In the genomic region with DNA sequence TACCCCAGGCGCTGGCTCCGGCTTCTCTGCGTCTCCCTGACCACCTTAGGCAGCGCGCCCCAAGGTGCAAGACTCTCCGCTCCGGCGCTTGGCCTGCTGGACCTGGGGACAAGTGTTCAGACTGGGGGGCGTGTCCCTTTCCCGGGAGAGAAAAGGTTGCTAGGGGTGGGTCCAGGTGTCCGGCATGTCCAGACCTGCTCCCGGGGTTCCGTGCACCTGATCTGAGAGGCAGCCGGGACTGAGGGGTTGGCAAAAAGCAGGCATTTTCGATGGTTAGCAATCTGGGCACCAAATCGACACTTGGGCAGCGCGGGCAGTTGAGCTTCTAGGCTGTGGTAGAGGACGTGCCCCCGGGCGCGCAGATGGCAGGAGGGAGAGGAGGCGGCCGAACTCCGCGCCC, we compare ENCODE assay signal across 8 mouse cellular contexts. TPM values are rescaled to one million over a fixed set of nuclear protein-coding genes. Genes with fewer than 3 reads are reported as not detected.
DNase-seq lines count a peak whose midpoint lies in the region; ATAC-seq and TF ChIP-seq lines count a peak whose summit lies in the region.

No protein-coding gene starts in this region.

- no peaks in the 10 kb centered on the region for H3K9me3 ChIP-seq in lung, embryonic 16.5 days (ENCODE audit: control insufficient read depth, low read length)
- H3K9me3 ChIP-seq in embryonic facial prominence, embryonic 12.5 days: no peaks in the 10 kb centered on the region
- no peaks in the 10 kb centered on the region for H3K9me3 ChIP-seq in kidney, embryonic 15.5 days (replicated peaks)

- 5% methylated on average over 24 of the region's 26 CpGs for WGBS in lung, embryonic 16.5 days
- 4% methylated on average over 26 of the region's 26 CpGs for WGBS in embryonic facial prominence, embryonic 12.5 days
- WGBS in kidney, embryonic 15.5 days: 2% methylated on average over 26 of the region's 26 CpGs
- 3% methylated on average over 26 of the region's 26 CpGs for WGBS in olfactory bulb, adult 2 months

- no peak for ATAC-seq in lung, embryonic 16.5 days (ENCODE audit: low read depth)
- ATAC-seq in embryonic facial prominence, embryonic 12.5 days (ENCODE audit: insufficient number of reproducible peaks, insufficient read depth, low FRiP score, low TSS enrichment): no peak
- no peak; the same call in 1 of the 2 replicates for ATAC-seq in kidney, embryonic 15.5 days (replicated peaks; ENCODE audit: low FRiP score)

- intact Hi-C loops in left cerebral cortex, postnatal 36 days (cut with DNase I): loop anchor here (5.0 kb wide), 2 partner anchors 36 to 106 kb away; no protein-coding TSS in a partner anchor

- TF ChIP-seq POLR2A in olfactory bulb, adult 2 months (IDR thresholded peaks at IDR 0.05; ENCODE audit: insufficient read depth, low read depth, low read length): no peak

- DNase-seq in lung, postnatal 25 days (ENCODE audit: low spot score): no peak
- DNase-seq in Muller cell, postnatal 12 days (ENCODE audit: inconsistent ontology term): no peak
- DNase-seq in left cerebral cortex, postnatal 36 days (ENCODE audit: low spot score in 2 of 2): no peak
- no peak for DNase-seq in heart, adult 8-10 months (ENCODE audit: low spot score)

- no peak overlapping the region for H3K27ac ChIP-seq in lung, embryonic 16.5 days (ENCODE audit: low read length)
- H3K27ac ChIP-seq in embryonic facial prominence, embryonic 12.5 days: no peak overlapping the region
- no peak overlapping the region for H3K27ac ChIP-seq in kidney, embryonic 15.5 days
- H3K27ac ChIP-seq in olfactory bulb, adult 2 months (ENCODE audit: insufficient read depth, low read depth, low read length): peak overlapping the region; percentile 88

- H3K4me2 ChIP-seq in lung, embryonic 16.5 days (ENCODE audit: low read depth, low read length): peak overlapping the region; percentile 55
- H3K4me2 ChIP-seq in embryonic facial prominence, embryonic 12.5 days (replicated peaks): peak overlapping the region; percentile 73
- peak overlapping the region; percentile 80 for H3K4me2 ChIP-seq in kidney, embryonic 15.5 days

- no peaks in the 10 kb centered on the region for H3K36me3 ChIP-seq in lung, embryonic 16.5 days (ENCODE audit: control insufficient read depth, insufficient read depth, low read length)
- H3K36me3 ChIP-seq in embryonic facial prominence, embryonic 12.5 days: no peaks in the 10 kb centered on the region
- H3K36me3 ChIP-seq in kidney, embryonic 15.5 days: no peaks in the 10 kb centered on the region

- H3K4me3 ChIP-seq in lung, embryonic 16.5 days (ENCODE audit: low read length): peak overlapping the region; percentile 39
- peak overlapping the region; percentile 36 for H3K4me3 ChIP-seq in embryonic facial prominence, embryonic 12.5 days
- H3K4me3 ChIP-seq in kidney, embryonic 15.5 days (replicated peaks): peak overlapping the region; percentile 44
- peak overlapping the region; percentile 92 for H3K4me3 ChIP-seq in olfactory bulb, adult 2 months (ENCODE audit: insufficient read depth, low read depth, low read length)

- TF ChIP-seq CTCF in olfactory bulb, adult 2 months (IDR thresholded peaks at IDR 0.05; ENCODE audit: insufficient read depth, low read depth, low read length): no peak

- peaks cover 5% of the 10 kb centered on the region for H3K4me1 ChIP-seq in lung, embryonic 16.5 days (replicated peaks; ENCODE audit: control insufficient read depth, insufficient read depth, low read length)
- H3K4me1 ChIP-seq in embryonic facial prominence, embryonic 12.5 days: peaks cover 10% of the 10 kb centered on the region
- peaks cover 18% of the 10 kb centered on the region for H3K4me1 ChIP-seq in kidney, embryonic 15.5 days
- H3K4me1 ChIP-seq in olfactory bulb, adult 2 months (ENCODE audit: control insufficient read depth, insufficient read depth, low read length): peaks cover 24% of the 10 kb centered on the region

- no peak overlapping the region for H3K9ac ChIP-seq in lung, embryonic 16.5 days (ENCODE audit: low read length)
- peak overlapping the region; percentile 2; the same call in 1 of the 2 replicates for H3K9ac ChIP-seq in embryonic facial prominence, embryonic 12.5 days
- 0 out of 2 replicates have a peak overlapping the region, but pooled peaks have one; percentile 8 for H3K9ac ChIP-seq in kidney, embryonic 15.5 days

- H3K27me3 ChIP-seq in lung, embryonic 16.5 days (ENCODE audit: control insufficient read depth, insufficient read depth, low read depth, low read length): peaks cover 49% of the 10 kb centered on the region
- peaks cover 75% of the 10 kb centered on the region for H3K27me3 ChIP-seq in embryonic facial prominence, embryonic 12.5 days
- H3K27me3 ChIP-seq in kidney, embryonic 15.5 days: peaks cover 66% of the 10 kb centered on the region

RNA-seq across cellular contexts. Expression of a gene that starts 4.7 kb away (rescaled TPM):
- 0.18 and 0.24 TPM in 2 replicates for polyA plus RNA-seq in lung, embryonic 16.5 days (2015; fragmentation: Nextera tagmentation; extraction: Ambion mirVana)
- polyA plus RNA-seq in embryonic facial prominence, embryonic 12.5 days (2016; fragmentation: Nextera tagmentation; extraction: Ambion mirVana): 0.87 and 1.2 TPM in 2 replicates
- 0.13 and 0.30 TPM in 2 replicates for polyA plus RNA-seq in kidney, embryonic 15.5 days (2015; fragmentation: Nextera tagmentation; extraction: Ambion mirVana)
- not detected in 2 replicates for polyA plus RNA-seq in olfactory bulb, adult 2 months (2012; ENCODE audit: insufficient read depth, insufficient read length, low replicate concordance, missing spikeins)
- 10 to 100 TPM; 42.5 to 64.6 TPM for total RNA-seq in left cerebral cortex, postnatal 36 days (2021)
- not detected for total RNA-seq in heart, adult 8-10 months (2022)

RNA-seq across cellular contexts. Expression of a gene that starts 31.7 kb away (rescaled TPM):
- polyA plus RNA-seq in lung, embryonic 16.5 days (2015; fragmentation: Nextera tagmentation; extraction: Ambion mirVana): 2.3 and 2.5 TPM in 2 replicates
- polyA plus RNA-seq in embryonic facial prominence, embryonic 12.5 days (2016; fragmentation: Nextera tagmentation; extraction: Ambion mirVana): 2.9 and 3.8 TPM in 2 replicates
- 451 and 476 TPM in 2 replicates for polyA plus RNA-seq in kidney, embryonic 15.5 days (2015; fragmentation: Nextera tagmentation; extraction: Ambion mirVana)
- not detected in 2 replicates for polyA plus RNA-seq in olfactory bulb, adult 2 months (2012; ENCODE audit: insufficient read depth, insufficient read length, low replicate concordance, missing spikeins)
- 1 to 10 TPM; 5.7 to 5.8 TPM for total RNA-seq in left cerebral cortex, postnatal 36 days (2021)
- total RNA-seq in heart, adult 8-10 months (2022): 1 to 10 TPM; 1.7 to 5.8 (median 3.9) TPM

Comparison
In these comparisons a context has a peak if more than half of its experiments do, and no peak if none do; other contexts are left out.
1. H3K4me3 ChIP-seq: peak in every context shown above with its lines; median percentile 92 in olfactory bulb, adult 2 months; 44 in kidney, embryonic 15.5 days; 39 in lung, embryonic 16.5 days; 36 in embryonic facial prominence, embryonic 12.5 days.
2. RNA of a gene that starts 31.7 kb away (polyA plus RNA-seq): 451 to 476 TPM in kidney, embryonic 15.5 days; 2.9 to 3.8 TPM in embryonic facial prominence, embryonic 12.5 days, 2.3 to 2.5 TPM in lung, embryonic 16.5 days and not detected in olfactory bulb, adult 2 months; every median in the first group is over 10 times any median in the second.
3. Peak in every context shown above with its lines, with median percentiles within 50 percentile points of each other: H3K4me2 ChIP-seq.